Mouse (Mus musculus): ENCODE results near the gene Slc44a1.

The Slc44a1 gene

GRCm38 (mm10) chr4:53474109-53474508, 33.9 kb downstream of the Slc44a1 start:
- no peak for DNase-seq

GRCm38 (mm10) chr4:53475230-53475952, 35.2 kb downstream of the Slc44a1 start:
- no peak for DNase-seq

- no peak for DNase-seq
Observed at GRCm38 (mm10) chr4:53478644-53479043, 38.4 kb downstream of the Slc44a1 start.

GRCm38 (mm10) chr4:53487216-53488188, 47.3 kb downstream of the Slc44a1 start:
- DNase-seq = no peak

GRCm38 (mm10) chr4:53488803-53489202, 48.6 kb downstream of the Slc44a1 start:
- DNase-seq = no peak

GRCm38 (mm10) chr4:53490371-53490770, 50.2 kb downstream of the Slc44a1 start:
- DNase-seq = no peak

GRCm38 (mm10) chr4:53491269-53491668, 51.1 kb downstream of the Slc44a1 start:
- no peak for DNase-seq

- DNase-seq = no peak
Observed at GRCm38 (mm10) chr4:53495646-53496045, 55.4 kb downstream of the Slc44a1 start.

GRCm38 (mm10) chr4:53502764-53503163, 62.6 kb downstream of the Slc44a1 start:
- DNase-seq = no peak

- DNase-seq = peak; percentile 19
Observed at GRCm38 (mm10) chr4:53512131-53512916, 72.1 kb downstream of the Slc44a1 start.

GRCm38 (mm10) chr4:53513276-53514081, 73.3 kb downstream of the Slc44a1 start:
- DNase-seq = no peak

- no peak for DNase-seq
Observed at GRCm38 (mm10) chr4:53516011-53516532, 75.9 kb downstream of the Slc44a1 start.

GRCm38 (mm10) chr4:53519429-53519828, 79.2 kb downstream of the Slc44a1 start:
- no peak for DNase-seq

- no peak for DNase-seq
Observed at GRCm38 (mm10) chr4:53521028-53521427, 80.8 kb downstream of the Slc44a1 start.

- no peak for DNase-seq
Observed at GRCm38 (mm10) chr4:53522655-53523054, 82.4 kb downstream of the Slc44a1 start.

GRCm38 (mm10) chr4:53525503-53525902, 85.3 kb downstream of the Slc44a1 start:
- DNase-seq = no peak

GRCm38 (mm10) chr4:53525994-53526393, 85.8 kb downstream of the Slc44a1 start:
- no peak for DNase-seq

- no peak for DNase-seq
Observed at GRCm38 (mm10) chr4:53526446-53526845, 86.2 kb downstream of the Slc44a1 start.

- no peak for DNase-seq
Observed at GRCm38 (mm10) chr4:53535795-53536194, 95.6 kb downstream of the Slc44a1 start.

- DNase-seq = no peak
Observed at GRCm38 (mm10) chr4:53537101-53537500, 96.9 kb downstream of the Slc44a1 start.

GRCm38 (mm10) chr4:53537539-53537938, 97.3 kb downstream of the Slc44a1 start:
- DNase-seq = no peak

- DNase-seq = no peak
Observed at GRCm38 (mm10) chr4:53538600-53538999, 98.4 kb downstream of the Slc44a1 start.
